Mouse (Mus musculus) brain, embryonic 14.5 days (tissue): ENCODE data around the gene Pik3r3.

Experiments used
- CTCF ChIP-seq: fragments of 200-500 bp; IDR thresholded peaks from 2 replicates; pipeline ENCODE4 v1.5.1; 2012; ENCODE audit warnings: inconsistent platforms, mild to moderate bottlenecking, moderate library complexity, borderline replicate concordance; ENCODE audit not compliant: insufficient read depth, insufficient read length; ENCODE audit errors: extremely low read depth
- POLR2A ChIP-seq: fragments of 200-500 bp; IDR thresholded peaks from 2 replicates; pipeline ENCODE4 v1.6.1; 2012; ENCODE audit warnings: mild to moderate bottlenecking, inconsistent platforms, borderline replicate concordance; ENCODE audit not compliant: poor library complexity, insufficient read depth, insufficient read length, severe bottlenecking; ENCODE audit errors: extremely low read depth

DNA sequence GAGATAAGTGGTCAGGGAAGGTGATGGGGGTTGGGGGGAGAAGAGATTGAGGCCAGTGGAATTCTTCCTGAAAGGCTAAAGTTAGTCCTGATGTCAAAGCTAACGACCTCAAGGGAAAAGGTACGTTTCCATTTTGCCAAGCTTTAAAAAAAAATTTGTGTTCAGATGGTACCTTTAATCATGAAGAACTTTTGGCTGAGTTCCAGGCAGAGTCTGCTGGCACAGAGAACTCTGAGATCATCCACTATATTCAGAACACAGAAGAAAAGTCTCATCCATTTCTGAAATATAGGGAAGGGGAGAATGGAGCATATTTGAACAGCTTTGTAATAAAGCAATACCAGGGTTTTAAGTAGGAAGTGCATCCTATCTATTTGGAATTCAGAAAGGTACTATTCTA, 4.4 kb upstream of the Pik3r3 start:
- TF ChIP-seq CTCF (no peak), POLR2A (no peak)
